Comparison of ENCODE assay signal across 8 mouse cellular contexts in the genomic region with DNA sequence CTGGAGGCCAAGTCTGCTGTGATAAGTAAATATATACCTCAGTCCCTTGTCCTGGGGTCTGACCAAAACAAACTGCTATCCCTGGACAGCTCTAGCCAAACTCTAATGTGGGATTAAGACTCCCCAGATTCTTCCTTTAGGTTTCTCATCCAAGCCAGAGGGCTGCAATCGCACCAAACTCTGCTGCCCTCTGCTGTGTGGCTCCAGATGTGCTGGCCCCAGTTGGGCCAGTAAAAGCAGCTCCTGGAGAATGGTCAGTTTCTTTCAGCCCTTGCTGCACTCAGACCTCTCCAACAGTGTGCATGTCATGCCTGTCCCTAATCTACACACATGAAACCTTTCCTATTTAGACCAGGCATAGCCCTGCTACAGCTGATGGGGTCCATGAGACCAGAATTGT. TPM values are rescaled to one million over a fixed set of nuclear protein-coding genes. Genes with fewer than 3 reads are reported as not detected.
DNase-seq lines count a peak whose midpoint lies in the region; ATAC-seq lines count a peak whose summit lies in the region.

No protein-coding gene starts in this region.

- no peak for ATAC-seq in heart, embryonic 12.5 days (ENCODE audit: insufficient number of reproducible peaks, low FRiP score)

- no peaks in the 10 kb centered on the region for H3K36me3 ChIP-seq in heart, embryonic 12.5 days

- H3K4me3 ChIP-seq in heart, embryonic 12.5 days = no peak overlapping the region

- no peaks in the 10 kb centered on the region for H3K4me1 ChIP-seq in heart, embryonic 12.5 days (replicated peaks)

- H3K27ac ChIP-seq in heart, embryonic 12.5 days (ENCODE audit: poor library complexity, severe bottlenecking) = no peak overlapping the region

- H3K4me2 ChIP-seq in heart, embryonic 12.5 days = no peak overlapping the region

- DNase-seq in heart, postnatal 14 days = peak; percentile 32 to 58
- peak; percentile 23 for DNase-seq in ovary, postnatal 36 days (ENCODE audit: low spot score)
- no peak for DNase-seq in ovary, postnatal 10 days (ENCODE audit: low spot score)
- DNase-seq in embryo, embryonic 10.5 days (ENCODE audit: low spot score) = peak; percentile 6
- DNase-seq in retina, embryonic 14.5 days (ENCODE audit: low spot score) = peak; percentile 42
- no peak for DNase-seq in layer of hippocampus, adult 11-12 months (ENCODE audit: low spot score)
- no peak for DNase-seq in yolk sac, embryonic 10.5 days (ENCODE audit: low spot score)

- H3K9me3 ChIP-seq in heart, embryonic 12.5 days (replicated peaks) = no peaks in the 10 kb centered on the region

- 19% methylated on average over 1 of the region's 1 CpGs for WGBS in heart, embryonic 12.5 days

- intact Hi-C loops in heart, postnatal 14 days (cut with DNase I) = loop anchor here (2.0 to 5.0 kb wide), 3 partner anchors 25 to 108 kb away; no protein-coding TSS in a partner anchor

- H3K27me3 ChIP-seq in heart, embryonic 12.5 days (replicated peaks) = peaks cover 9% of the 10 kb centered on the region; the same call in 1 of the 2 replicates

- H3K9ac ChIP-seq in heart, embryonic 12.5 days = no peak overlapping the region

RNA-seq across cellular contexts. Expression of a gene that starts 8.7 kb away (rescaled TPM):
- total RNA-seq in heart, postnatal 14 days (2021) = 1 to 10 TPM; 1.5 to 2.6 TPM
- polyA plus RNA-seq in heart, embryonic 12.5 days (2016; fragmentation: Nextera tagmentation; extraction: Ambion mirVana) = 0.15 and 0.41 TPM in 2 replicates

RNA-seq across cellular contexts. Expression of a gene that starts 46.4 kb away (rescaled TPM):
- 1 to 10 TPM; 1.3 to 5.8 TPM for total RNA-seq in heart, postnatal 14 days (2021)
- polyA plus RNA-seq in heart, embryonic 12.5 days (2016; fragmentation: Nextera tagmentation; extraction: Ambion mirVana) = 0.84 and 0.96 TPM in 2 replicates

Comparison
In these comparisons a context has a peak if more than half of its experiments do, and no peak if none do; other contexts are left out.
1. DNase-seq: peak in heart, postnatal 14 days (2 of 2), ovary, postnatal 36 days (single experiment), embryo, embryonic 10.5 days (single experiment) and retina, embryonic 14.5 days (single experiment); none in ovary, postnatal 10 days (single experiment), layer of hippocampus, adult 11-12 months (single experiment) and yolk sac, embryonic 10.5 days (single experiment).